Mouse (Mus musculus): ENCODE results near the gene Slc9a7. TPM values are rescaled to one million over a fixed set of nuclear protein-coding genes. Genes with fewer than 3 reads are reported as not detected.
A peak's percentile ranks its signal among the peaks of the same experiment; 100 is the strongest.

The Slc9a7 gene
- total RNA-seq, 2 experiments from 2014 or later = 5.4 to 7.1 TPM

GRCm38 (mm10) chrX:20161687-20162321, 129.8 kb downstream of the Slc9a7 start:
- no peak for ATAC-seq (replicated peaks; ENCODE audit: poor library complexity)

- ATAC-seq (replicated peaks; ENCODE audit: poor library complexity) = no peak
Observed at GRCm38 (mm10) chrX:20160301-20160700, 131.3 kb downstream of the Slc9a7 start.

GRCm38 (mm10) chrX:20157519-20157918, 134.1 kb downstream of the Slc9a7 start:
- peak; percentile 63 for ATAC-seq (replicated peaks; ENCODE audit: poor library complexity)

- ATAC-seq (replicated peaks; ENCODE audit: poor library complexity) = no peak
Observed at GRCm38 (mm10) chrX:20129466-20129865, 162.1 kb downstream of the Slc9a7 start.

- no peak for ATAC-seq (replicated peaks; ENCODE audit: poor library complexity)
Observed at GRCm38 (mm10) chrX:20128951-20129350, 162.7 kb downstream of the Slc9a7 start.

GRCm38 (mm10) chrX:20125481-20125880, 166.1 kb downstream of the Slc9a7 start:
- no peak for ATAC-seq (replicated peaks; ENCODE audit: poor library complexity)

GRCm38 (mm10) chrX:20117717-20118116, 173.9 kb downstream of the Slc9a7 start:
- peak; percentile 46 for ATAC-seq (replicated peaks; ENCODE audit: poor library complexity)

- ATAC-seq (replicated peaks; ENCODE audit: poor library complexity) = no peak
Observed at GRCm38 (mm10) chrX:20070196-20070595, 221.4 kb downstream of the Slc9a7 start.

GRCm38 (mm10) chrX:20066636-20067035, 225.0 kb downstream of the Slc9a7 start:
- ATAC-seq (replicated peaks; ENCODE audit: poor library complexity) = no peak

- ATAC-seq (replicated peaks; ENCODE audit: poor library complexity) = no peak
Observed at GRCm38 (mm10) chrX:20061764-20062480, 229.7 kb downstream of the Slc9a7 start.

- ATAC-seq (replicated peaks; ENCODE audit: poor library complexity) = no peak; the same call in 1 of the 2 replicates
Observed at GRCm38 (mm10) chrX:20060769-20061315, 230.8 kb downstream of the Slc9a7 start.

- no peak for ATAC-seq (replicated peaks; ENCODE audit: poor library complexity)
Observed at GRCm38 (mm10) chrX:20060096-20060768, 231.4 kb downstream of the Slc9a7 start.

GRCm38 (mm10) chrX:20059381-20059971, 232.1 kb downstream of the Slc9a7 start, which contains the start of gene Chst7:
Gene Chst7 (plus strand): TSS chrX:20059560.
- ATAC-seq (replicated peaks; ENCODE audit: poor library complexity) = peak; percentile 99

Other genes starting within 250 kb of the Slc9a7 start
- gene Chst7, start 232.2 kb downstream of the Slc9a7 start, total RNA-seq (2015) = not detected in 2 replicates
- gene Chst7, start 232.2 kb downstream of the Slc9a7 start, total RNA-seq (2017) = 0.33 TPM in 1 of 2 replicates, not detected in the other
- 43.8 and 48.7 TPM in 2 replicates for gene Rp2, start 72.7 kb upstream of the Slc9a7 start, total RNA-seq (2015)
- gene Rp2, start 72.7 kb upstream of the Slc9a7 start, total RNA-seq (2017) = 36.5 and 47.4 TPM in 2 replicates
- gene Jade3, start 133.9 kb upstream of the Slc9a7 start, total RNA-seq (2015) = 13.4 and 15.8 TPM in 2 replicates
- 12.2 and 13.6 TPM in 2 replicates for gene Jade3, start 133.9 kb upstream of the Slc9a7 start, total RNA-seq (2017)

Data from megakaryocyte progenitor cell, adult 5-6 weeks (primary cell).